Mouse (Mus musculus) liver, embryonic 15.5 days (tissue): ENCODE measurements around the gene Dnmt3a. TPM values are rescaled to one million over a fixed set of nuclear protein-coding genes. Genes with fewer than 3 reads are reported as not detected.

Experiments used
- ATAC-seq: fragments of 200-750 bp; cut with Nextera tagmentation; 2 replicates; pipeline ENCODE4 v1.8.0; 2017; ENCODE audit warnings: moderate number of reproducible peaks, mild to moderate bottlenecking, moderate library complexity; ENCODE audit not compliant: insufficient read depth
- H3K27ac ChIP-seq: fragments of 300-500 bp; sonication (generic); replicated peaks from 2 replicates; pipeline ENCODE4 v1.5.1; 2015; ENCODE audit warnings: mild to moderate bottlenecking, inconsistent platforms
- H3K27me3 ChIP-seq: fragments of 300-500 bp; sonication (generic); 2 replicates; pipeline ENCODE4 v1.6.1; 2015; ENCODE audit warnings: mild to moderate bottlenecking, inconsistent platforms
- H3K36me3 ChIP-seq: fragments of 300-500 bp; sonication (generic); replicated peaks from 2 replicates; pipeline ENCODE4 v1.6.1; 2015; ENCODE audit warnings: moderate library complexity, mild to moderate bottlenecking, inconsistent platforms
- H3K4me1 ChIP-seq: fragments of 300-500 bp; sonication (generic); replicated peaks from 2 replicates; pipeline ENCODE4 v1.6.1; 2015; ENCODE audit warnings: inconsistent platforms
- H3K4me2 ChIP-seq: fragments of 300-500 bp; sonication (generic); 2 replicates; pipeline ENCODE4 v1.6.1; 2015; ENCODE audit warnings: moderate library complexity, mild to moderate bottlenecking, inconsistent platforms
- H3K4me3 ChIP-seq: fragments of 300-500 bp; sonication (generic); replicated peaks from 2 replicates; pipeline ENCODE4 v1.5.1; 2015; ENCODE audit warnings: mild to moderate bottlenecking, inconsistent platforms
- H3K9ac ChIP-seq: fragments of 300-500 bp; sonication (generic); 2 replicates; pipeline ENCODE4 v1.6.1; 2015; ENCODE audit warnings: moderate library complexity, mild to moderate bottlenecking, inconsistent platforms
- H3K9me3 ChIP-seq: fragments of 300-500 bp; sonication (generic); replicated peaks from 2 replicates; pipeline ENCODE4 v1.6.1; 2016; ENCODE audit warnings: inconsistent platforms
- WGBS: fragments of 180-500 bp; shearing (Covaris S2); methylation state at CpG from one replicate; pipeline ENCODE4 v1.1.7; 2015; ENCODE audit warnings: mixed read lengths; ENCODE audit not compliant: insufficient replicate concordance; 5-methylcytosine and 5-hydroxymethylcytosine counted together
- polyA plus RNA-seq: library from polyadenylated mRNA; unstranded; fragments of >200 nt; fragmentation: Nextera tagmentation; extraction: Ambion mirVana; gene quantifications from 2 replicates; pipeline ENCODE4 v1.2.1, GENCODE M21; 2015

Gene Dnmt3a
- polyA plus RNA-seq, 1 experiment from 2014 or later = 21.8 TPM

DNA sequence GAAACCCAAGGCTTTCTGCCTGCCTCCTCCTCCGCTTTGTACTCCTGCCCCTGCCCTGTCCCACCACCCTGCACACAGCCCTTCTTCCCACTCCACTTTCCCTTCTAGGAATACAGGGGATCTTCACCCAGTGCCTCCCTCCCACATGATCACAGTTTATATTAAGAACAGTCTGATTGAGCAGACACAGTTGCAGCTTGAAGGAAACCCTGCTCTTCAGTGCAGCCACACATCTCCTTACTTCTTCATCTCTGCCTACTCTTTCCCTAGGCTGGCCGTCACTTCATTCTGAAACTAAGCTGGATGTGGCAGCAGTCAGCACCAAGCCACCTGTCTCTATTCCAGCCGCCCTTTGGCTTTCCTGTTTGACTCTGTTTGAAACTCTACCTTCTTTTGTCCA lies 32.2 kb upstream of the Dnmt3a start:
- no peaks in the 10 kb centered on the region for H3K36me3 ChIP-seq
- H3K4me1 ChIP-seq = peaks cover 9% of the 10 kb centered on the region
- H3K9ac ChIP-seq = no peak overlapping the region
- H3K27me3 ChIP-seq = no peaks in the 10 kb centered on the region
- H3K9me3 ChIP-seq = no peaks in the 10 kb centered on the region
- ATAC-seq = no peak
- no peak overlapping the region for H3K27ac ChIP-seq
- WGBS = 65% methylated on average over 3 of the region's 3 CpGs
- no peak overlapping the region for H3K4me3 ChIP-seq
- H3K4me2 ChIP-seq = no peak overlapping the region

DNA sequence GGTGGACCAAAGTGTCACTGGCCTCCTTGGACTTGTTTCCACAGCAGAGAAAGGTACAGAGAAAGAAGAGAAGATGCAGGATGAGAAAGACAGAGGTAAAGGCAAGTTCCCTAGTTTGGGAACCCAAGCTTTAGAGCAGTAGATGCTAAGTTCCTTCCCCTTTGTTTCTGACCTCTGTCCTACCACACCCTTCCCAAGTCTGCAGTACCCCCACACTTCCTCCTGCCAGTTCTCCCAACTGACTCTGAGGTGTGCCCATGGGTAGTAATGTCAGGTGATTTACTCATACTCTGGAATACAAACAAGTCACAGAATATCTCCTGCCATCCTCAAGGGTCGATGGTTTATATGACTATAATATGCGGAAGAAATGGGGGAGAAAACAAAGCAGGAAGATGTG lies 29.8 kb upstream of the Dnmt3a start:
- H3K9ac ChIP-seq = no peak overlapping the region
- no peaks in the 10 kb centered on the region for H3K9me3 ChIP-seq
- 62% methylated on average over 2 of the region's 2 CpGs for WGBS
- no peak overlapping the region for H3K27ac ChIP-seq
- H3K4me2 ChIP-seq = no peak overlapping the region
- peaks cover 22% of the 10 kb centered on the region for H3K4me1 ChIP-seq
- H3K27me3 ChIP-seq = no peaks in the 10 kb centered on the region
- no peaks in the 10 kb centered on the region for H3K36me3 ChIP-seq
- H3K4me3 ChIP-seq = no peak overlapping the region
- no peak for ATAC-seq

GRCm38 (mm10) chr12:3777682-3778081 lies 28.1 kb upstream of the Dnmt3a start:
- Histone ChIP-seq H3K9ac (no peak overlapping the region), H3K4me2 (no peak overlapping the region), H3K27ac (no peak overlapping the region), H3K36me3 (no peaks in the 10 kb centered on the region), H3K4me3 (no peak overlapping the region), H3K27me3 (no peaks in the 10 kb centered on the region), H3K9me3 (no peaks in the 10 kb centered on the region), H3K4me1 (peaks cover 28% of the 10 kb centered on the region)
- ATAC-seq = no peak
- WGBS = 69% methylated on average over 5 of the region's 5 CpGs

DNA sequence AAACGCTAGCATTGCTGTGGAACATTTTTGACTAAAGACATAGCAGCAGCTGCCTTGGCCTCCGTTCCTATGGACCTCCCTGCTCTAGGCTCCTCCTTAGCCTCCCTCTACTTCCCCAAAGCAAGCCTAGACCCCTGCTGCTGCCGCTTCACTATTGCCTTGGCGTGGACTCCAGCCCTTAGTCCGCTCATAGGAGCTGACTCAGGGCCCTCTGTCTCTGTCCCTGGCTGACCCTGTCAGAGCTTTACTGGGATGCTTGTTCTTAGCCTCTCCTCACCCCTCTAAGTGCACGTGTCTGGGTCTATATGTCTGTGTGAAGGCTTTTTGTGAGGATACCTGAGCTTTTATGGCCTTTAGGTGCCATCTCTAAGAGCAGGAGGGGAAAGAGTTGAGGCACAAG lies 27.5 kb upstream of the Dnmt3a start:
- no peaks in the 10 kb centered on the region for H3K9me3 ChIP-seq
- no peaks in the 10 kb centered on the region for H3K27me3 ChIP-seq
- 55% methylated on average over 6 of the region's 6 CpGs for WGBS
- no peak for ATAC-seq
- H3K36me3 ChIP-seq = no peaks in the 10 kb centered on the region
- peaks cover 28% of the 10 kb centered on the region for H3K4me1 ChIP-seq
- H3K4me3 ChIP-seq = no peak overlapping the region
- H3K4me2 ChIP-seq = no peak overlapping the region
- H3K27ac ChIP-seq = no peak overlapping the region
- no peak overlapping the region for H3K9ac ChIP-seq

GRCm38 (mm10) chr12:3779639-3780038 lies 26.2 kb upstream of the Dnmt3a start:
- Histone ChIP-seq H3K4me1 (peaks cover 28% of the 10 kb centered on the region), H3K9ac (no peak overlapping the region), H3K4me3 (no peak overlapping the region), H3K9me3 (no peaks in the 10 kb centered on the region), H3K27me3 (no peaks in the 10 kb centered on the region), H3K27ac (no peak overlapping the region), H3K36me3 (no peaks in the 10 kb centered on the region), H3K4me2 (no peak overlapping the region)
- WGBS = 73% methylated on average over 2 of the region's 2 CpGs
- no peak for ATAC-seq

- Histone ChIP-seq H3K27ac (peak overlapping the region; percentile 72; the same call in 1 of the 2 replicates), H3K9ac (no peak overlapping the region), H3K9me3 (no peaks in the 10 kb centered on the region), H3K27me3 (no peaks in the 10 kb centered on the region), H3K36me3 (no peaks in the 10 kb centered on the region), H3K4me1 (peaks cover 28% of the 10 kb centered on the region), H3K4me2 (no peak overlapping the region), H3K4me3 (no peak overlapping the region)
- ATAC-seq = peak; percentile 49; the same call in 1 of the 2 replicates
- WGBS = 16% methylated on average over 8 of the region's 8 CpGs
These were observed 25.4 kb upstream of the Dnmt3a start for GRCm38 (mm10) chr12:3780405-3780891.

- peak; percentile 43 for ATAC-seq
- peak overlapping the region; percentile 72 for H3K27ac ChIP-seq
- no peak overlapping the region for H3K4me3 ChIP-seq
- WGBS = 48% methylated on average over 7 of the region's 7 CpGs
- no peak overlapping the region for H3K9ac ChIP-seq
- H3K36me3 ChIP-seq = no peaks in the 10 kb centered on the region
- H3K4me2 ChIP-seq = 0 out of 2 replicates have a peak overlapping the region, but pooled peaks have one; percentile 8
- peaks cover 25% of the 10 kb centered on the region for H3K4me1 ChIP-seq
- no peaks in the 10 kb centered on the region for H3K9me3 ChIP-seq
- no peaks in the 10 kb centered on the region for H3K27me3 ChIP-seq
These were observed 24.8 kb upstream of the Dnmt3a start for GRCm38 (mm10) chr12:3780931-3781471.

GRCm38 (mm10) chr12:3781482-3781881 lies 24.3 kb upstream of the Dnmt3a start:
- peaks cover 25% of the 10 kb centered on the region for H3K4me1 ChIP-seq
- H3K4me2 ChIP-seq = 0 out of 2 replicates have a peak overlapping the region, but pooled peaks have one; percentile 8
- H3K9ac ChIP-seq = no peak overlapping the region
- no peaks in the 10 kb centered on the region for H3K27me3 ChIP-seq
- no peaks in the 10 kb centered on the region for H3K9me3 ChIP-seq
- peak overlapping the region; percentile 72 for H3K27ac ChIP-seq
- no peak overlapping the region for H3K4me3 ChIP-seq
- H3K36me3 ChIP-seq = no peaks in the 10 kb centered on the region
- peak; percentile 80 for ATAC-seq
- WGBS = 3% methylated on average over 8 of the region's 8 CpGs

DNA sequence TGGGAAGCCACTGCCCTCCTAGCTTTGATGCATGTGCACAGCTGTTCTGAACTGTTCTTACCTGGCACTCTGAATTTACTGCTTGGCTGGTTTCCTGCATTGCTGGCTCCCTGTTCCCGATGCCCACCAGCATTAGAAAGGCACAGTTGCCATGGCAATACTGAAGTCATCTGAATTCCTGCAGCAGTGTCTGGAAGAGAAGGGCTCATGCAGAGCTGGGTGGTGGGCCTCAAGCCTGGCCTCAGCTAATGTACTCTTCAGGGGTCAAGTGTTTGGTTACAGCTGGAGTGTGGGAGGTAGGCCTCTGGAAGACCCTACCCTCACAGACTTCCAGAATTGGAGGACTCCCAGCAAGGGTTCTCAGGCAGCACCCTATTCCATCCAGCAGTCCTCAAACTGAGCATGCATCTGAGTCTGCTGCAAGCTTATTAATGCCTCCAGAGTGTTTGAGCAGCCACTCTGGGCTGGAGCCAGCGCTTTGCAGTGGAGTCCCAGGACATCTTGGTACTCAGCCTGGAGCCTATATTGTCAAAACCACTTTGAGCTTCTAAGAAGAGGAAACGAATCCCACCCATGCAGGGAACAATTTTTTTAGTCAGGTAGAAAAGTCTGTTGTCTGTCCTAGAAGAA lies 22.5 kb upstream of the Dnmt3a start:
- no peak for ATAC-seq
- WGBS = 54% methylated on average over 3 of the region's 3 CpGs

DNA sequence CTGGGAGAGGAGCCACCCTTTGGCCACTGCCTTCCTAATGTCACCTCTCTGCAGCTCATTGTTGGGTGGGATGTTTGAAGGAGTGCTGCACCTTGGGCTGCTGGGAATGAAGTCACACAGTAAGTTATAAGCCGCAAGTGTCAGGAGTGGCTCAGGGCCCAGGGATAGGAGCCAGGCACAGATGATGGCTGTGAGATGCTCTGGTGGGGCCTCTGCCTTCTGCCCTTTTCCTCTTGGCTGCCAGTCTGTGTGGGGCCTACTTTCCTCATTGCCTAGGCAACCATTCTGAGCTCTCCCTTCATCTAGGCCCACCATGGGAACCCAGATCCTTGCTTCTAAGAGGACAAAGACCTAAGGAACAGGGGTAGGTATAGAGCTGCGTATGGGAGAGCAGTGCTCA lies 21.5 kb upstream of the Dnmt3a start:
- no peak for ATAC-seq
- no peaks in the 10 kb centered on the region for H3K9me3 ChIP-seq
- no peaks in the 10 kb centered on the region for H3K36me3 ChIP-seq
- H3K27me3 ChIP-seq = no peaks in the 10 kb centered on the region
- WGBS = 73% methylated on average over 2 of the region's 2 CpGs
- H3K27ac ChIP-seq = no peak overlapping the region
- no peak overlapping the region for H3K4me2 ChIP-seq
- H3K9ac ChIP-seq = no peak overlapping the region
- H3K4me1 ChIP-seq = peaks cover 19% of the 10 kb centered on the region
- H3K4me3 ChIP-seq = no peak overlapping the region

More for the DNA sequence above, 22.5 kb upstream of the Dnmt3a start:
- Histone ChIP-seq H3K36me3 (no peaks in the 10 kb centered on the region), H3K9me3 (no peaks in the 10 kb centered on the region), H3K4me3 (no peak overlapping the region), H3K4me2 (no peak overlapping the region), H3K27me3 (no peaks in the 10 kb centered on the region), H3K4me1 (peaks cover 20% of the 10 kb centered on the region), H3K27ac (no peak overlapping the region), H3K9ac (no peak overlapping the region)

DNA sequence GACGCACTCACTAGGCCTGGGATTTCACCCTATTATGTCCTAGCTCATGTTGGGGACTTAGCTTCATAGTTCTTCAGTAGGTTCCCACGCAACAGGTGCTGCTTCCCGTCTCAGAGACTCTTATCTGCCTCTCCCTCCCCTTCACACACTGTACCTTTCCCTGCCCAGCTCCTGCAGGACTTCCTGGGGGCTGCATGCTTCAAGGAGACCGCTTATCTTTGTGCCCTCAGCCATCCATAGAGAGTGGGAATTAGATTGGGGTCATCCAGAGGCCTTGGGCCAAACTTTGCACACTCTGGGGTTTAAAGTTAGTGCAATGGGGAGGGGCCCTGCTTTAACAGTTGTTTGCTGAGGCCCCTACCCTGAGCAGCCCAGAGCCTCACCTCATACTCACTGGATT lies 21.1 kb upstream of the Dnmt3a start:
- H3K27ac ChIP-seq = no peak overlapping the region
- ATAC-seq = no peak
- H3K4me2 ChIP-seq = no peak overlapping the region
- 59% methylated on average over 4 of the region's 4 CpGs for WGBS
- no peak overlapping the region for H3K4me3 ChIP-seq
- no peak overlapping the region for H3K9ac ChIP-seq
- H3K4me1 ChIP-seq = peaks cover 17% of the 10 kb centered on the region
- no peaks in the 10 kb centered on the region for H3K36me3 ChIP-seq
- no peaks in the 10 kb centered on the region for H3K27me3 ChIP-seq
- H3K9me3 ChIP-seq = no peaks in the 10 kb centered on the region
